Mouse (Mus musculus) hindbrain, postnatal 0 days (tissue): ENCODE data around the gene Vsig1. TPM values are rescaled to one million over a fixed set of nuclear protein-coding genes. Genes with fewer than 3 reads are reported as not detected.

Source experiments
- ATAC-seq: fragments of 200-750 bp; cut with Nextera tagmentation; 2 replicates; pipeline ENCODE4 v1.8.0; 2017; ENCODE audit warnings: mild to moderate bottlenecking, moderate TSS enrichment, moderate library complexity
- DNase-seq: peaks from one replicate; pipeline ENCODE4 v3.0.0-alpha.2; 2015; ENCODE audit warnings: low spot score
- H3K27ac ChIP-seq: fragments of 300-500 bp; sonication (generic); 2 replicates; pipeline ENCODE4 v1.5.1; 2014; ENCODE audit warnings: mild to moderate bottlenecking
- H3K27me3 ChIP-seq: fragments of 300-500 bp; sonication (generic); 2 replicates; pipeline ENCODE4 v1.6.1; 2014; ENCODE audit warnings: low read length, mixed read lengths; ENCODE audit not compliant: insufficient read depth
- H3K36me3 ChIP-seq: fragments of 300-500 bp; sonication (generic); 2 replicates; pipeline ENCODE4 v1.6.1; 2014; ENCODE audit warnings: low read length, mixed read lengths; ENCODE audit not compliant: insufficient read depth
- H3K4me1 ChIP-seq: fragments of 300-500 bp; sonication (generic); 2 replicates; pipeline ENCODE4 v1.6.1; 2014; ENCODE audit warnings: antibody characterized with exemption, low read length, mixed read lengths; ENCODE audit not compliant: insufficient read depth
- H3K4me2 ChIP-seq: fragments of 300-500 bp; sonication (generic); 2 replicates; pipeline ENCODE4 v1.6.1; 2014; ENCODE audit warnings: low read depth, mild to moderate bottlenecking, low read length, moderate library complexity, mixed read lengths
- H3K4me3 ChIP-seq: fragments of 300-500 bp; sonication (generic); 2 replicates; pipeline ENCODE4 v1.5.1; 2014; ENCODE audit warnings: low read length
- H3K9ac ChIP-seq: fragments of 300-500 bp; sonication (generic); replicated peaks from 2 replicates; pipeline ENCODE4 v1.6.1; 2014; ENCODE audit warnings: mild to moderate bottlenecking, low read length, moderate library complexity, mixed read lengths
- H3K9me3 ChIP-seq: fragments of 300-500 bp; sonication (generic); 2 replicates; pipeline ENCODE4 v1.6.1; 2016; ENCODE audit warnings: low read length, mixed read lengths
- CTCF ChIP-seq: IDR thresholded peaks from 2 replicates; pipeline ENCODE4 v1.5.1; 2016; ENCODE audit warnings: antibody characterized with exemption, control low read depth, low read depth
- WGBS: fragments of 180-500 bp; shearing (Covaris S2); extraction: QIAGEN DNeasy Blood & Tissue Kit; methylation state at CpG from one replicate; pipeline ENCODE4 v1.1.7; 2014; 5-methylcytosine and 5-hydroxymethylcytosine counted together
- polyA plus RNA-seq: library from polyadenylated mRNA; unstranded; fragments of >200 nt; fragmentation: Nextera tagmentation; extraction: Ambion mirVana; gene quantifications from 2 replicates; pipeline ENCODE4 v1.2.1, GENCODE M21; 2015
- total RNA-seq: library from RNA; depleted of rRNA; stranded (reverse); fragments of >200 nt; gene quantifications from 2 replicates; pipeline ENCODE4 v1.2.3, GENCODE M21; 2014

The Vsig1 gene
- total and polyA plus RNA-seq, 2 experiments from 2014 or later, result 0.10 TPM; not detected in 1

DNA sequence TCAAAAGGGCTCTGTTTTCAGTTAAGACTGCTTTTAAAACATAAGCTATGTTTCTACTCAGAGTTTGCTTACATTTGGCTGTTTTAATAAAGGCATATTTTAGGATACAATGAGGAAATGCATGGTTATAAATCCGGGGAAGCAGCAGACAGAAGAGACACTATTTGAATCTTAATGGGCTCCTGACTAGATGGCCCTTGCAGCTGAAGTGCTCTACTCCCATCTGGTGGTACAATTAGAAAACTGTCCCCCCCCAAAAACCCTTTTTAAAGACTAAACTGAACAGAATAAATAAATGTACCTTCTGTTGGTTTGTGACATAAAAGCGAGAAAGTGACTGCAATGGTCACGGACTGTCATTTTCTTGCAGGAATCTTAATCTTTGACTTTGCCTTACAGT lies 24.7 kb downstream of the Vsig1 start:
- WGBS, result 68% methylated on average over 3 of the region's 3 CpGs
- H3K36me3 ChIP-seq, result no peaks in the 10 kb centered on the region
- peak; percentile 65 for TF ChIP-seq CTCF
- no peaks in the 10 kb centered on the region; the same call in 1 of the 2 replicates for H3K27me3 ChIP-seq
- H3K27ac ChIP-seq, result no peak overlapping the region
- no peak overlapping the region for H3K9ac ChIP-seq
- peak; percentile 58 for DNase-seq
- H3K4me1 ChIP-seq, result no peaks in the 10 kb centered on the region
- no peak overlapping the region for H3K4me2 ChIP-seq
- no peaks in the 10 kb centered on the region for H3K9me3 ChIP-seq
- no peak overlapping the region for H3K4me3 ChIP-seq
- 0 out of 2 replicates have a peak, but pooled peaks have one; percentile 64 for ATAC-seq

- no peaks in the 10 kb centered on the region for H3K9me3 ChIP-seq
- H3K9ac ChIP-seq, result no peak overlapping the region
- no peaks in the 10 kb centered on the region for H3K36me3 ChIP-seq
- no peak overlapping the region for H3K4me2 ChIP-seq
- H3K27ac ChIP-seq, result no peak overlapping the region
- DNase-seq (no peak), ATAC-seq (no peak)
- H3K27me3 ChIP-seq, result no peaks in the 10 kb centered on the region; the same call in 1 of the 2 replicates
- no peak overlapping the region for H3K4me3 ChIP-seq
- 83% methylated on average over 3 of the region's 3 CpGs for WGBS
- no peak for TF ChIP-seq CTCF
- no peaks in the 10 kb centered on the region for H3K4me1 ChIP-seq
Observed at GRCm38 (mm10) chrX:140933263-140933662, 25.9 kb downstream of the Vsig1 start.

DNA sequence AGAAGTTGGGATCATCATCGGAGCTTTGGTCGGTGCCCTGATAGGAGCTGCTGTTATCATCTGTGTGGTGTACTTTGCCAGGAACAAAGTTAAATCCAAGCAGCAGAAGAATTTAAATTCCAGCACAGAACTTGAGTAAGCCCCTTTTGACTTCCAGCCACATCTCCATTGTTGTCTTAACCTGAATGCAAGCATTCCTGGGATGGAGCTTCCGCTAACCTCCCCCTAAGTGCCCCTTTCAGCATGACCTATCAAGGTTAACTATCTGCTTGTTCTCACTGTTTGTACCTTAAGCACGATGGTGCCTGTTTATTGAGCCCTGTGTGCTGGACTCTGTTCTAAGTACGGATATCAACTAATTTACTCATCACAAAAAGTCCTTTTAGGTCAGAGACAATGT lies 28.9 kb downstream of the Vsig1 start:
- DNase-seq (no peak), ATAC-seq (no peak)
- Histone ChIP-seq H3K9ac (no peak overlapping the region), H3K9me3 (no peaks in the 10 kb centered on the region), H3K4me3 (no peak overlapping the region), H3K4me1 (no peaks in the 10 kb centered on the region), H3K27me3 (no peaks in the 10 kb centered on the region; the same call in 1 of the 2 replicates), H3K4me2 (no peak overlapping the region), H3K36me3 (no peaks in the 10 kb centered on the region), H3K27ac (no peak overlapping the region)
- TF ChIP-seq CTCF, result no peak
- WGBS, result 78% methylated on average over 5 of the region's 5 CpGs

DNA sequence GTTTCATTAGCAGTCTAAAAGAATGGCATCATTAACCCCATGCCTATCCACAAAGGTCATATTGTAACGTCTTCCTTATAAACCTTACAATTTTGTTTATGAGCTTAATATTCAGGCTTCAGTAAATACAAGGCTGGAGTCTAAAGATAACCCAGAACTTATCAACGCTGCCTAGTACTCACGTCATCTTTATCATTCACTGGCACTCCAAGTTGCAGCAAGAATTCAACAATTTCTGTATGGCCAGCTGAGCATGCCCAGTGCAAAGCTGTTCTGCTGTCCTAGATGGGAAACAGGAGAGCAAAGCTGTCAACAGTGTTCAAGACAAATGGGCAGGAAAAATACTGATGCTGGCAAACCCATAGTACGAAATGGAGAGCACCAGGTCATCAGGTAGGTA lies 46.2 kb downstream of the Vsig1 start:
- no peak overlapping the region for H3K9ac ChIP-seq
- no peaks in the 10 kb centered on the region for H3K4me1 ChIP-seq
- TF ChIP-seq CTCF, result no peak
- H3K27ac ChIP-seq, result no peak overlapping the region
- 0 out of 2 replicates have a peak, but pooled peaks cover 3% of the 10 kb centered on the region for H3K36me3 ChIP-seq
- ATAC-seq, result no peak
- no peaks in the 10 kb centered on the region for H3K9me3 ChIP-seq
- H3K27me3 ChIP-seq, result no peaks in the 10 kb centered on the region; the same call in 1 of the 2 replicates
- no peak overlapping the region for H3K4me2 ChIP-seq
- 84% methylated on average over 4 of the region's 4 CpGs for WGBS
- no peak for DNase-seq
- H3K4me3 ChIP-seq, result no peak overlapping the region

DNA sequence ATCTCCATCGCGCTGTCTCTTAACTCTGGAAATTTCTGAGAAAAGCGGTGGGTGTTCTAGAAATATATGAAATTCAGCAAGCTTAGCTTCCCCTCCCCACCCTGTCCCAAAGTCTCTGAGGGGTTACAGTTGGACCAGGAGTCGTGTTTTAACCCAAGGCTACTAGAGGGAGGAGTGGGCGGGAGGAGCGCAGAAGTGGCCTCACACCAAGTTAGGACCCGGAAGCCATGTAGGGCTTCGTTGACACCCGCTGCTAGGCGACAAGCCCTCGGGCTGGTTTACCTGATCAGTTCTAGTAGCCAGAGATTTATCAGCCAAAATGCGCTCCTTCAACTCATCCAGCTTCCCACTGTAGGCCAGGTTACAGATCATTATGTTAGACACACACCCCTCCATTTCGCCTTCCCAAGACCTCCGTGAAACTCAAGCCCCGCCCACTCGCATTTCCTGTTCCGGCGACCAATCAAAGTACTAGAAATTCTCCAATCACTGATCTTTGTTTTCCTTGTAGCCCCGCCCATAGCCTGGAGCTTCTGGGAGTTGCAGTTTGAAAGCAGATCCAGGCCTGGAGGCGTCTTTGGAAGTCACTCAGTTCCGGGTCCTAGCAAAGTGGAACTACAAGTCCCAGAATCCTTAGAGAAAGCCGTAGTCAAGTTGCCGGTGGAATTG lies 49.0 kb downstream of the Vsig1 start, which contains the start of the genes Psmd10 and Atg4a:
TSS of gene Psmd10 (minus strand) at position 457 of the 669 bp plus-strand sequence.
TSS of gene Atg4a (plus strand) at position 636 of the 669 bp plus-strand sequence.
- H3K9me3 ChIP-seq, result no peaks in the 10 kb centered on the region
- WGBS, result 32% methylated on average over 23 of the region's 23 CpGs
- ATAC-seq, result peak; percentile 98

DNA sequence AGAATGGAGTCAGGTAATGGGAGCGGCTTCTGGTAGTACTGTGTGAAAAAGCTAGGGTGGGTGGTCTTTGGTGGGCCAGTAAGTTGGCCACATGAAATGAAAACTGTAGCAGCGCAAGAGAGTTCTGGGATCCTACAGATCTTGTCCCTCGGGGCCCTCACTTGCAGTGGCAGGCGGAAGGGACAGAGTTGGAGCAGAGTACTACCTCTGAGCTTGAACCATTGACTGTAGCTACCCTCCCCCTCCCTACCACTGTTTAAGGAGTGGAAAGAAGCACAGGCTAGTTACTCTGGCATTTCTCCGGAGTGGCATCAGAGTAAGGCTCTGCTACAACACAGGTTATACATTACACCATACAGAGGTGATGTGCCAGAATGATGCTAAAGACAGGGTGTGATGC lies 49.6 kb downstream of the Vsig1 start:
- H3K36me3 ChIP-seq, result no peaks in the 10 kb centered on the region
- DNase-seq, result no peak
- no peaks in the 10 kb centered on the region for H3K9me3 ChIP-seq
- peak overlapping the region; percentile 56 for H3K4me2 ChIP-seq
- peak; percentile 81 for ATAC-seq
- H3K4me3 ChIP-seq, result peak overlapping the region; percentile 50
- 36% methylated on average over 5 of the region's 5 CpGs for WGBS
- H3K9ac ChIP-seq, result peak overlapping the region; percentile 30; the same call in 1 of the 2 replicates
- TF ChIP-seq CTCF, result no peak; the same call in 1 of the 2 replicates
- H3K27ac ChIP-seq, result no peak overlapping the region
- H3K27me3 ChIP-seq, result no peaks in the 10 kb centered on the region
- H3K4me1 ChIP-seq, result no peaks in the 10 kb centered on the region

More for the DNA sequence above, 49.0 kb downstream of the Vsig1 start, which contains the start of the genes Psmd10 and Atg4a:
- Histone ChIP-seq H3K4me1 (no peaks in the 10 kb centered on the region), H3K9ac (peak within 1 kb of the TSS; percentile 37), H3K27ac (peak within 1 kb of the TSS; percentile 58), H3K36me3 (no peaks in the 10 kb centered on the region), H3K4me2 (peak within 1 kb of the TSS; percentile 56), H3K27me3 (no peaks in the 10 kb centered on the region), H3K4me3 (peak within 1 kb of the TSS; percentile 50)
- DNase-seq, result peak; percentile 95
- no peak for TF ChIP-seq CTCF

- ATAC-seq (no peak), DNase-seq (no peak)
- H3K4me3 ChIP-seq, result no peak overlapping the region
- no peak overlapping the region for H3K4me2 ChIP-seq
- no peaks in the 10 kb centered on the region for H3K27me3 ChIP-seq
- no peak for TF ChIP-seq CTCF
- H3K36me3 ChIP-seq, result no peaks in the 10 kb centered on the region
- H3K27ac ChIP-seq, result no peak overlapping the region
- no peaks in the 10 kb centered on the region for H3K9me3 ChIP-seq
- 100% methylated on average over 1 of the region's 1 CpGs for WGBS
- H3K9ac ChIP-seq, result no peak overlapping the region
- H3K4me1 ChIP-seq, result no peaks in the 10 kb centered on the region
Observed at GRCm38 (mm10) chrX:140978943-140979342, 71.5 kb downstream of the Vsig1 start.
